Mouse (Mus musculus) lung, postnatal 36 days (tissue): Measurements from ENCODE around the gene Cabp2.
"Not testable (repeated sequence)": the region's sequence is repeated elsewhere in the genome, so short reads cannot be mapped to it uniquely, and the experiment has no call there.

Experiments used
- DNase-seq: peaks from one replicate; pipeline ENCODE4 v3.0.0; 2022; ENCODE audit warnings: mixed read lengths

Gene Cabp2

GRCm38 (mm10) chr19:4126759-4127495, 45.5 kb downstream of the Cabp2 start:
- peak; percentile 64 for DNase-seq

GRCm38 (mm10) chr19:4129462-4129861, 48.1 kb downstream of the Cabp2 start:
- no peak for DNase-seq

DNA sequence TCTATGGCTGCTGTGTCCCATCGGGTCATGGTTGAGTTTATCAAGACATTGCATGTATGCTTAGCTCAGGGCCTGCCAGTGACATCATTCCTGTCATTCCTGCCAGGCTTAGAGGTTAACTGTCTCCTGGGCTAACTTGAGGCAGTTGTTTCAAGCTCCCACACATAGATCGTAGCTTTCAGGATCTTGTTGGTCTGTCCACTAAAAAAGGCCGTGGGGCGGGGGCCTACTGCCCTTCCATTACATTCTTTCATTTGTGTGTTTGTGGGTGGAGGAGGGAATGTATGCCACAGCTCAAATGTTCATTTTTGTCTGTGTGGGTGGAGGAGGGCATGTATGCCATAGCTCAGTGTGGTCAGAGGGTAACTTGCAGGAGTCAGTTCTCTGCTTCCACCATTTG, 48.7 kb downstream of the Cabp2 start:
- no peak for DNase-seq

GRCm38 (mm10) chr19:4131075-4131474, 49.7 kb downstream of the Cabp2 start:
- DNase-seq = no peak

GRCm38 (mm10) chr19:4131768-4132167, 50.4 kb downstream of the Cabp2 start:
- no peak for DNase-seq

DNA sequence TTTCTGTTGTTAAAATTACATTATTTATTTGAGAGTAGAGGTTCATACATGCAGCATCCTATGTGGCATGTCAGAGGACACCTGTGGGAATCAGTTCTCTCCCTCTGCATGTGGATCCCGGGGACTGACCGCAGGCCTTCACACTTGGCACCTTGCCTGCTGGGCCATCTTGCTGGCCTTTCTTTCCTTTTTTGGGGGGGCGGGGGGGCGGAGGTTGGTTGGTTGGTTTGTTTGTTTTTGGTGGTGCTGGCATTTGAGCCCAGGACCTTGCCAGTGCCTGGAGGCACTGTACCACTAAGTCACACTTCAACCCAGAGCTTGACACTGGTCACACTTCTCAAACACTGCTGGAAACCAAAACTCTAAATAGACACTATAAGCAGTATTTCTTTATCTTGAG, 53.0 kb downstream of the Cabp2 start:
- no peak for DNase-seq

- not testable (repeated sequence) for DNase-seq
Observed at GRCm38 (mm10) chr19:4135229-4135962, 54.0 kb downstream of the Cabp2 start.

DNA sequence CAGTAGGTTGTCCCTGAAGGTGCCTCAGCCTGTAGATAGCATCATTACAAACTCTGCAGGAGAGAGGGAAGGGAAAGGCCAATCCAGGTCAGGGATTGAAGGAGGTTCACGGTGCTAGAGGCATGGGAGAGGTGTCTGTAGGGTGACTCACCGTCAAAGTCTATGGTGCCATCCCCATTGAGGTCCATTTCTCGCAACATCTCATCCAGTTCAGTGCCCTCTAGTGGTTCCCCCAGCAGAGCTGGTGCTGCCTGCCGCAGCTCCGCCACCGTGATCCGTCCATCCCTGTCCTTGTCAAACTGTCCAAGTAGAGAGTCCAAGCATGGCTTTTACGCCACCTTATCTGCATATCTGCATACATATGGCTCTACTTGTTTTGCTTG, 54.6 kb downstream of the Cabp2 start:
- not testable (repeated sequence) for DNase-seq

DNA sequence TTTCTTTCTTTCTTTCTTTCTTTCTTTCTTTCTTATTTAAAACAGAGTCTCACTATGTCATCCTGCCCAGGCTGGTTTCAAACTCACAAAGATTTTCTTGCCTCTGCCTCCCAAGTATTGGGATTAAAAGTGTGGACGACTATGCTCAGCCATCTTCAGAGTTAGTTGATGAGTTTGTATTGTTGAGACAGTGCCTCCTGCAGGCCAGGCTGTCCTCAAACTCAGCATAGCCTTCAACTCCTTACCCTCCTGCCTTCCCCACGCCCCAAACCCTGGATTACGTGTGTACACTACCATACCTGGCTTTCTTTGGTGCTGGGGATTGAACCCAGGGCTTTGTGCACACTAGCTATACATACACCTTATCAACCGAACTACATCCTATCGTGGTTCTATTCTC, 55.1 kb downstream of the Cabp2 start:
- DNase-seq = no peak
